Mouse (Mus musculus): ENCODE measurements at regions not wholly inside any gene's neighbourhood (a gene's known extent, or its start where the extent isn't known, plus 50 kb on each side); places are given as distances from the start of the nearest gene placed in this dataset.

DNA sequence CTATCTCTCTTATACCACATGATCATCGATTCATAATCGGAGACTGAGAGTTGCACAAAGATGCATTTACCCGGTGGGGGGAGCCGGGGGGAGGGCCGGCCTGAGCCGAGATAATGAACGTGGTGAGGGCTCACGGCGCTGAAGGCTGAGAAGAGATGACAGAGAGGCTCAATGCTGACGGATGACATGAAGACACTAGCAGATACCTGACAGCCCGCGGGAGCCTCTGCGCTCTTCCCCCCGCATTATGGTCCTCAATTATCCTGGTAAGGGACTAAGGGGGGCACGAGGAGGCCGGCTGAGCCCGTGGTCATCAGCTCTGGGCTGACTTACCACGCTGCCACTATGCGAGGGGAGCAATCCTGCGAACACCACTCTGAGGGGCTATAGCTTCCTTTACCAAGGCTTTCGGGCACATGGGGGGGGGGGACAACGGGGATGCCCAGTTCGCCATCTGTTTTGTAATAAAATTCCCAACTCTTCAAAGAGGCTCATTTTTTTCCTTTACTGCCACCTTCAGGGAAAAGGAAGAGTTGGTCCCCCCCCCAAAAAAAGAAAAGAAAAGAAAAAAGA lies 430.3 kb downstream of the Zfp536 start:
- DNase-seq = peak; percentile 60

DNA sequence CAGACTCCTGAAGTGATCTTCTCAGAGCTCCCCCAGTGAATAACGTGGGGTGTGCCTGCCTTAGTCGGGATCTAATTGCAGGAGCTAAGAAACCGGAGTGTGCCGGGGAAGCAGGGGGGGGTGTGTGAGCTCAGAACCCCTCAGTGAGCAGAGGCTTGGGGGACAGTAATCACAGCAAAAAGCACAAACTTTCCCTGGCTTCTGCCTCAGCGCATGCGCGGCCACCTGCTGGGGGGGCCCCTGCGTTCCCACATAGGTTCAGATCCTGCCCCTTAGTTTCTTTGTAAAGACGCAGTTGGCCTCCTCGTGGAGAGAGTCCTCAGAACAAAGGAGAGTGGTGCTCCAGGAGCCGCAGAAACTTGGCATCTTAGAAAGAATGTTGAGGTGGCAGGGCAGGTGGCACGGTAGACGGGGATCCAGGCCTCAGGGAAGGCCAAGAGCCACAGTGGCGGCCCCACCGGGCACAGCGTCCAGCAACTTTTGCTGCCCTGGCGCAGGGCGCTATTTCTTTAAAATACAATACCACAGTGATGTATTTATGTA lies 429.7 kb downstream of the Zfp536 start:
- peak; percentile 39 for DNase-seq

DNA sequence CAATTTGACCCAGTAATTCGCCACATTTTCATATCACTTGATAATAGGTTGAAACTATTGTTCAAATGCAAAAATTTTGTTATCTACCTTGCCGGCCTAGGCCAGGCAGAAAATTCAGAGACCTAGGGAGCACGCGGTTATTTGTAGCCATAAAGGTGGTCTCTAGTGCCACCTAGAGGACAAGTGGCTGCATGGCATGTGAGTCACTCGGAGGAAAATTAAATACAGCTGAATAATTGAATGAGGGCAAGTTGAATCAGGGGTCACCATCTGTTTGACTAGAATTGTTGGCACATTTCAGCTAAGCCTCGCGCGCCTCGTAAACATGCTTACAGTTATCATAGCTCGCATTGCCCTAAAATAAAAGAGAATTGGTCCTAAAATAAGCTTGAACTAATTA lies 427.4 kb downstream of the Zfp536 start:
- peak; percentile 83 for DNase-seq

DNA sequence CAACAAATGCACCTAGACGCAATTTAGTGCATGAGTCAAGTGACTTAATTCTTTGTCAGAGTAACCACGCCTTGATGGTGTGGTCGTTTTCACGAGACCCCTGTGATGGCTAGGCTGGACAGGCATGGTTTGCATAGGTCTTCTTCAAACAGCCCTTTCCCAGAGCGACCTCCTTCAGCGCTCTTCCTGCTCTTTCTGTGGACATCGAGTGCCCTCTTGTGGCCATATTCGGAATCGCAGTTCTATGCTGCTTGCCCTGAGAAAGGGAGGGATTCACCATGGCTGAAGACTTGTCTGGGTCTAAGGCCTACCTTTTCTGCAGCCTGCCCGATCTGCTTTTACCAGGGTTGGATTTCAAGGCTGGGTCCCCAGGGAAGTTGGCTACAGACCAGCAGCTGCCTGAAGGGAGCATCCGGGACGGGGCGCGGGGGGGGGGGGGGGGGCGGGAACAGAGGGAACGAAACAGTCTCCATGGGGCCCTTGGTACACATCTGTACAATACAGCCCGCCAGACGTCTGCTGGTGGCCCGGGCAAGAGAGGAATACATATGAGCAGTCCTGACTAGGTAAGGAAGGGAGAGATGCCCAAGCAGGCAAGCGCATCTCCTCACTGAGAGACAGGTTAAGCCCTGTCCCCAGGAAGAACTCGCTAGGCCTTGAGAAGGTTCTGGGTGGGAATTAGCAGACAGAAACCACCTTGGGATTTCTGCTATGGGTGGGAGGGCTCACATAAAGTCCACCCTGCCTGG lies 415.6 kb downstream of the Zfp536 start:
- peak; percentile 90 for DNase-seq

DNA sequence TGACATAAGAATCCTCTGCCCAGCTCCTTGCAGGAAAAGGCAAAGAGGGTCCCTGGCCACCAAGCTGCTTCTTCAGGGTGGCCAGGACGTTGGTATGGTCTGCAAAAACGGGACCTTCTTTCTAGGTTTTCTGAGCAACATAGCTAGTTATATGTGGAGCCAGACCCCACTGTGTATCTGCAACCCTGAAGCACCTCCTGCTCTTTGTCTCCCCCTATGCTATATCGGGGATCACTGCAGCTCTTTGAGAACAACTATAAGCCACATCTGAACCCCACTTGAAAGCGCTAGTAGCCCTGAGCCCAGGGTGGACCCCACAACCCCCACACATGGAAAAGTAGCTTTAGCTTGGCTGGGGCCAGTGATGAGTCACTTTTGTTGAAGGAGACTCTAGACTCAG lies 414.9 kb downstream of the Zfp536 start:
- no peak for DNase-seq

DNA sequence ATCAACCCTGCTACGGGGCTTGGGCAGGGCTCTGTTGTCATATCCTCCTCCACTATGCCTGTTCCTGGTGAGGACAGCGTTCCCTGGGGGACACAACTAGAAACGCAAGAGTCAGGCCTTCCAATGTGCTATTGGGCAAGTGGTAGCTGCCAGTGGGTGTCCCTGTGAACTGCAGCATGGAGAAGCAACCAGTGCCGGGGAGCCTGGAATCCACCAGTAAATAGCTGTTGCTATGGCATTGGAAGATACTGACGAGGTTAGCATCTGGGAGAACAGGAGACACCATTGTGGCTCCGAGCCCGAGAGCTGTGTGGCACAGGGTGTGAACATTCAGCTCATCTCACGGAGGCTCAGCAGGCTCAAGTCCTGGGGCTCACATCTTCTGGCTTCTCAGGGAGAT lies 414.0 kb downstream of the Zfp536 start:
- DNase-seq = no peak

DNA sequence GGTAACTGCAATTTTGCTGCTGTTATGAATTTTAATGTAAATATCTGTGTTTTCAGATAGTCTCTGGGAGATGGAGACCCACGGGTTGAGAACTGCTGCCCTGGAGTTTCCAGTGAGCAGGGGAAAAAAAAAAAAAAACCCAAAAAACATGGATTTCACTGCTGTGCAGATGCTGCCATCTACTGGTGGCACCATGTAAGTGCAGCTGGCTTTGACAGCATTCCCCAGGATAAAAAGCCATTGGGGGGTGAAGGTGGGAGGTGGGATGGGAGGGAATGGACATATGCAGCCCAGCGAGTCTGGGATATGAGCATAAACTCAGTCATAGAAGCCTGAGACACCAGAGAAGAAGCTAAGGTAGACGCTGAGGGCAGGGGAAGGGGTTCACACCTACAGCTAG lies 413.3 kb downstream of the Zfp536 start:
- DNase-seq = peak; percentile 41

DNA sequence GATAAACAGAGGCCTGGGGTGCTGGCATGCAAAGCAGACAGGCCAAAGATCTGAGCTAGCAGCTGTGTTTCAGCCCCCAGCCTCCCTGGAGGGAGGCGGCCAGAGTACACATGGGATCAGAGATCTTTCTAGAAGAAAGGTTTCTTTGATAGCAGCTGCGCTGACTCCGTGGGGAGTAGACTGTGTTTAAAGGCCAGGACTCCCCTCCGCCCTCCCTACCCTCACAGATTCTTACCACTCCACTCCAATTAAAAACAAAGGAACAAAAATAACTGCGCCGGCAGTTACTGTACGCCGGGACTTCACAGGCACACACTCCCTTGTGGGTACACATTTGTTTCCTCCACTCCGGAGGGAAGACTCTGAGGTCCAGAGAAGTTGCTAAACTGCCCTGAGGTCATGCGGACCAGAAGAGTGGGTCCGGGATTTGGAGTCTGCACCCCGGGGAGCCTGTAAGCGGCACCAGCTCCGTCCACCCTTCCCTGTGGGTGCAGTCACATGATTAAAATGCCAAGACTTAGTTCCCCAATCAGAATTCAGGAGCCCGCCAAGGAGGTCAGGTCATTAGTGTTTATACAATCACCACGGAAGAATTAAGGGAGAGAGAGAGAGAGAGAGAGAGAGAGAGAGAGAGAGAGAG lies 411.5 kb downstream of the Zfp536 start:
- DNase-seq = no peak

DNA sequence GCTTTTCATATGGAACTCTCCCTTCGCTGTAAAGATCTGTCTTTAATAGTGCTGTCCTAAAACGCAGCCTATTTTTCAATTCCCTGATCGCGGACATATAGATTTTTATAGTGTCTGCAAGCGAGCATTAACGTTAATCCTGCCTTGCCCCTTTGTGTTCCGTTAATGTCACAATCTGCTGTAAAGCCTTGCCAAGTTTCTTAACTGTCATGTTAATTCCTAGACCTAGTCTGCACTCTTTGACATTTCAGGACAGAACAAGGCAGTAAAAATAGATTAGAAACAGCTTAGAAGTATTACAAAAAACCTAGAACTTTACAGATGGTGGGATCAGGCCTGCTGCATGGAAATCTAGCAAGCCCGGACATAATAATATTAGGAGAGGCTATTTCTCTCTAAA lies 410.6 kb downstream of the Zfp536 start:
- no peak for DNase-seq

DNA sequence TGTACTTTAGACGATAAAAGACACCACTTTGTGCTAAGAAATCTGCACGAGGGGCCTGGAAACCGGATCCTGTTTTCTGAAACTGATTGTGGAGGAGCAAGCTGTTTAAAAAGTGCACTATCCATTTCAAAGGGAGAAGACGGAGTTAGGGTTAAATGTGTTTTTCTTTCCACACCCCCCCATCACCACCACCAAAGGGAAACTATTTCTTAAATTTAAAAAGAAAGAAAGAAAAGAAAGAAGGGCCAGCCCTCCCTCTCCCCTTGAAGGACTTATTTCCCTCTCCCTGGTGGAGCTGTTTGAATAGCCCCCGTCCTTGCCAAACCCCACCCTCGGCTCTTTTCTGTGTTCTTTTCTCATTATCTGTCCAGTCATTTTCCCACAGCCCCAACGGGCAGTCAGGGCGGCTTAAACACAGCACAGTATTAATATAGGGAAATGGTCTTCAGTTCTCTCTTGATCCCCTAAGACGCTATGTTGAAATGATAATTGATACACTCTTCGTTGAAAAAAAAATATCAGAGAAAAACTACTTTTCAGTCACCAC lies 409.7 kb downstream of the Zfp536 start:
- DNase-seq = no peak

DNA sequence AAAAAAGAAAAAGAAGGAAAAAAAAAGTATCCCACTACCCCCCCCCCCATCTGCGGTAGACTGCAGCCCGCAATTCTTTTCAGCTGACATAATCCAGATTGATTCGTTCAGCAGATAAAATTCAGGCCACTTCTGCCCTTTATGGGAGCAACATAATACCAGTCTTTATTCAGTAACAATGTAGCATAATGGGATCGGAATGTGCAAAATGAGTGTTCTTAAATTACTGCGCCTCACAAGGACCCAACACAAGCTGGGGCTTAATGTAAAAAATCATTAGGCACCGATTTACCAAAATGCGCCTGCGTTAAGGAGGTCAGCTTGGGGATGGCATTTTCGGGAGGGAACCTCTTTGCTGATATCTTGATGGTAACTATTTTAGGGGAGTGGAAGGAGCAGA lies 409.2 kb downstream of the Zfp536 start:
- no peak for DNase-seq

DNA sequence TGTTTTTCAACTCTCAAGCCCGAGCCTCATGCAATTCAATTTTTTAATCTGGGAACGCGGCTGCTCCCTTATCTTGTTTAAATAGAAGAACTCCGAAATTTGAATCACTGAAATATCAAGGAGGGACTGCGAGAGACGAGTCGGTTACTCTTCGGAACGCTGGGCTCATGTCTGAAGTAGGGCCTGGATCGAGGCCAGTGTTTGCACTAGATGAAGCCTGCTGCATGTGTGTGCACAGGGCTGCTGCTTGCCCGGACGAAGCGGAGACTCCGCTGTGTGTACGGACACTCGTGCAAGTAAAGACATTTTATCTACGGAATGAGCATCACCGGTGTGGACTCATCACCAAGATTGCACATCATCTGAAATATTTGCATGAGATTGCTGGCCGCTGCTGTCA lies 407.4 kb downstream of the Zfp536 start:
- DNase-seq = no peak

DNA sequence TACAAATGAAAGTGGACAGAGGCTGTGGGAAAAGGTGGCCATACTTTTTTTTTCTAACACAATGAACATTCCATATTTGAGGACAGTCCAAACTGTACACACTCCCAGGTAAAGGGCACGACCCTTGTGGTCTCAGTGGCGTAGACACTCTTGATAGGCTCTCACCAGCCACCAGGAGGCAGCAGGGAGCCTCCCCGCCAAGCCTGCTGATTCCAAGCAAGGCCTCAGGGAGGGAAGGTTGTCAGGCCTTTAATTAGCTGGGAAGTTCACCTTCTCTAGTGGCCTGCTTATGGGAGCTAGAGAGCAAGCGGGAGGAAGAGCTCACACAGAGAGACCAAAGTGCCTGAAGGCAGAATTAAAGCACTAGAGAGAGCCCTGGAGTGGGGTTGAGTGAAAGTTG lies 403.7 kb downstream of the Zfp536 start:
- no peak for DNase-seq

DNA sequence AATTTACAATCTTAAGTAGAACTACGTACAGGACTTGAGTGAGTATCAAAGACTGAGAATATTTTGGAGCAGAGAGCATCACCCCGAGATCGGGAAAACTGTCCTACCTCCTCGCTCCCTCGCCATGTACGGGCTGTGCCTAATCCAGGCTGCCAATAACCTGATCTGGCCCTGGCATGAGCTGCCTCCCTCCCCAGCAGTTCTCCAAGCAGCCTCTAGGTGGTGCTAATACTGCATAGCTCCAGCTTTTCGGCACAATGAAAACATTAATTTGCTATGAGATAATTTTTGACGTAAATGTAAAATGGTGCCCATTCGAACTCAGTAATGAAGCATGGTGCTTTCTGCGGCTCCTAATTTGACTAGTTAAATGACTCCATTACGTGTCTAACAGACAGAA lies 399.6 kb downstream of the Zfp536 start:
- peak; percentile 91 for DNase-seq

DNA sequence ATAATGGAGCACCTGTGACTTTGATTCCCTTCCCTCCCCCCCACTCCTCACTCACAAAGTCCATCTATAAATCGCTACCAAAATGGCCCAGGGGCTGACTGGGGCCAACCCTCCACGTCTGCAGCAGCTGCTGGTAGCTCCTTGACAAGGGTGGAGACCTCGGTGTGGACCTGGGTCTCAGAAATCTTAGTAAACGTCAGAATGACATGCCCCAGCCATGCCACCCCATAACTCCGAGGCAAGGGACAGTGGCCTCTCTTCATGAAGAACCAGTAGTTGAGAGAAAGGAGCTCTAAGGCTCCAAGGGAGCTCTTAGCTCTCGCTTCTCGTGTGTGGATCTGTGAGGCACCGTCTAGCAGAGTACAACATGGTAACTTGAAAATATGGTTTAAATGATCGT lies 398.4 kb downstream of the Zfp536 start:
- no peak for DNase-seq

DNA sequence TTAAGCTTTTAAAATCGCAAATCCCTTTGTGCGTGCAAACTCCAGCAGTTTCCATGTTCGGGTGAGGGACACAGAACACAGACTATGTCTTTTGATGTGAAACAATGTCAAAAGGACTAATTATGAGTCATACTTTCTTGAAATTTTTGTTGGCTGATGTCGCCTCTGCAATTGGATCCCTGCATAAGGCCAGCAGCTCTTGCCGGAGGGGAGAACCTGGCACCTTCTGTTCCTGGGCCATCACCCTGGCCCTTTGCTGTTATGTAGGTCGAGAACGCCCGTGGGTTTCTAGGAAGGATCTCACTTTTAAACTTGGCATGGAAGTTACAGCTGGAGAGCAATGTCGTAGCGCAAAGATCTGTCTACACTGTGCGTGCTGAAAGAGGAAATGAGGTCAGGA lies 397.9 kb downstream of the Zfp536 start:
- no peak for DNase-seq

DNA sequence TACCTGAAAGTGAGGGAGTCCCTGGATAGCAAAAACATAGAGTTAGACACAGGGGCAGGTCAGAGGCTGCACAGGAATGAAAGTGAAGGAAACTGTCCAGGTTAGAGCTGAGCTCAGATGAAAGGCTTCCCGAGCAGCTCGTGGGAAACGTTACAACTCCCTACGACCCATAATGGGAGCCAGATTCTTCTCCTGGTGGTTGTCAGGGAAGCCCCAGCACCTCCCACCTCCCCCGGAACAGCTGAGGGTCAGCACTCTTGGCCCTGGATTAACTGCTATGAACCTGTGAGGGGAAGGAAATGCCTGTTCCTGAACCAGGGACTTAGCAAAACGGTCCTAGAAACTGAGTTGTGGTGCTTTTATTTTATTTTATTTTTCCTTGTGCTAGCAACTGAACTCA lies 397.2 kb downstream of the Zfp536 start:
- no peak for DNase-seq

DNA sequence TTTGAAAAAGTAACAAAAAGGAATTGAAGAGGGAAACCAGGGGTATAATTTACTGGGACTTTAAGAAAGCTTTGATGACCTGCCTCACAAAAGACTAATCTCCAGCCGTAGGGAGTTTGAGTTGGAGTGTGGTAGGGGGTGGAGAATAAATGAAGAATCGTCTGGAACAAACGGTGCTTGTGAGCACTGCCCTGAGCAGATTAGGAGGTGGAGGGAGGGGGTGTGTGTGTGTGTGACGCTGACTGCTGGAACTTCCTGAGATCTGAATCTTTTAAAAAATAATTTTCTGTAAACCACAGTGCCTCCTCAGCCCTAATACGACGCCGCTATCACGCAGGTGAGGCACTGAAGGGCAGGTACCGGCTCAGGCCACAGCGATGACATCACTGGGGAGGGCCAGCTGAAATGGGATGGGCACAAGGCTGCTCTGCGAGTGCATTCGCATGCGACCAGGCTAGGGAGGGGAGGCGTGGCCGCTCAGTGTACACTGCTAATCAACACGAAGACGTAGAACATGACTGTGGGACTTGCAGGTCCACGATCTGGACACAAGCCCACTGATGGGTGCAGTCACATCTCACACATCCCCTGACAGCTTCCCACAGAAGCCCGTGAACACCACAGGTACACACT lies 395.4 kb downstream of the Zfp536 start:
- no peak for DNase-seq

DNA sequence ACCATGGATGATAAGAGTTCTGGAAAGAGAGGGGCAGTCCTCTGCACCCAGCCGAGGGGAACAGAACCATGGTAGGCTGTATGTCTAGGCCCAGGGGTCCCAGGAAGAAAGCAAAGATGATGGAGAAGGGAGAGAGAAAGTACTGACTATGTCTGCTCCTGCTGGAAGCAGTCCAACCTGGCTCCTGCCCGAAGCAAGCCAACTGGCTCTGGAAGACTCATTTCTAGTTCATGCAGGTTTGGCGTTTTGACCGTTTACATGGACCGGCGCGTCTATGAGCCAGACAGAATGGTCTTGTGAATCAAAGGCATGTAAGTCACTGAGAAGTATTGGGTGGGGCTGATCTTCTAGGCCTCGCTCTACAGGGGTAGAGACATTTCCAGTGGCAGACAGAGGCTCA lies 385.6 kb downstream of the Zfp536 start:
- peak; percentile 49 for DNase-seq

DNA sequence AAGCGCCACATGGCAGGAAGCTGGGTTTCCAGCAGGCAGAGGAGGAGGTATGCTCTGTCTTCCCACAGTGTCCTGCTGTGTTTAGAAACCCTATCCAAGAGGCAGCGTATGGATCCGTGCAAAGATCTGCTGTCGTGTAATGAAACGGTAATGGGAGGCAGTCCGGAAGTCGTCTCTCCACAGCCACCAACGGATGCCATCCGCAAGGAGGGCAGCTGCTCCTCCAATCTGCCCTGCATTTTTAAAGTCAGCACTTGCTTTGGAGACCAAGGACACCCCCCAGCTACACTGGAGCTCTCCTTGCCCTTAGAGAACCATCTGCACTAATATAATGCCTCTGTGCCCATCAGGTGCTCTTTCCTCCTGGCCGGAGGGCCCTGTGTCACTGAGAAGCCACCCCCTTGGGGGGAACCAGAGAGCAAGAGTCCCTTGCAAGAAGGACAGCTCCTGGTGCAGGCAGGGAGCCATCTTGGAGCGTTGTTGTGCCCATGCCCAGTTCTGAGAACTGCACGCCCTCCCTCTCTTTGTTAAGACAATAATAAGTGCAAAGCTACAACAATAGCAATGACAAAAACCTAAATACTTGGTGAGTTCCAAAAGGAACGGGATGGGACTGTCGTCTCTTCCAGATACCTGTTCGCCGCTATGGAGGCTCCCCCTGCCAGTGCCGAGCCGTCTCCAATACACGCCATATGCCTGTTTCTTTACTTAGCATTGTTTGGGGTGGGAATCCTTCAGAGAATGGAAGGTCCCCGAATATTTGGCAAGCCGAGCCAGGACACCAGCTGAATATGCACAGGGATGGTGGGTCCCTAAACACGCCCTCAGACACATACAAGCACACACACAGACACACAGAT lies 384.4 kb downstream of the Zfp536 start:
- peak; percentile 66 for DNase-seq

DNA sequence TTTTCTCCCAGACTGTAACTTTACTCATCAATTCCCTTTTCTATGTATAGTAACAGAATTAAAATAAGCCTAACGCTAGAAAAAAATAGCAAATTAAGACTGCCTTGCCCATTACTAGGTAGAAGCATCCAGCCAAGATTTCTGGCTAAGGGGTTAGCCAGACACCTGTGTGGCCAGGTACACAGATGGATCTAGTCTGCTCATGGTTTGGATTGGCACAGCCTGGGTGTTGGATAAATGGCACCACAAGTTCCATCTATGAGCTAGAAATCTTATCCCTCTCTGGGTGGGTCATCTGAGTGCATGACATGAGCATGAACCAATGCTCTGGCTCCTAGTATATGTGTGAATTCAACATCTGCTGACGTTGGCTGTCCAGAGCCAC lies 383.7 kb downstream of the Zfp536 start:
- peak; percentile 33 for DNase-seq

DNA sequence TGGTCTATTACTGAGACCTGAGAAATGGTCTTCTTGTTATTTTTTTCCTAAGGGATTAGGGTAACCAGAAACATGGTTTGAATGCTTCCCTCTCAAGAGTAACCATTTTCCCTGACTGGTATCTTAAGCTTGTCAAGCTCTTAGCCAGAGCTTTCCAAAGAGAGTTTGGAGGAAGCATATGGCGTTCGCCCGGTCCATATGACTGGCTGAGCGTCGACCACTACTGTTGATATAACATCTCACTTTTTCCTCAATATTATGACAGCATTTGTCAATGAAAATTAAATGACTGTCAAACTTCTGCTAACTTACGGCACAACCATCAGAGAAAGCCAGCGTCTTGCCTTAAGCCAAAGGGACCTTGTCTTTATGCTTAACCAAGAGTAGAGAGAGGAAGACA lies 383.2 kb downstream of the Zfp536 start:
- DNase-seq = no peak

DNA sequence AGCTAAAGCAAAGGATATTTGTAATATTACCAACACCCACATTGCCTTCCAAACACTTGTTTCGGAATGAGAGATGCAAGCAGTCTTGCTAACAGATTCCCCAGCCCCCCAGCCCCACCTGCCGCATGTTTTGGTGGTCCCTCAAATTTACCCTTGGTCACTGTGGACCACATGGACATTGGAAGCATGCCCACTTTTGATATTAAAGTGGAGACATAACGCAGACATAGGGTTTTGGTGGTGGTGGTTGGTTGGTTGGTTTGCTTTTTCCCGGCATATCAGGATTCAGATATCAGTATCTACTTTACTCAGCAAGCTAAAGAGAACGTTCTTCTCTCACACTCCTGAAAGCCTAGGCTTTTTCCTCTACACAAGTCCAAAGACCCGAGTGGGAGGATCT lies 381.3 kb downstream of the Zfp536 start:
- DNase-seq = no peak

Measured in cerebellum, adult 8-10 months (tissue).